ENCODE assay signal across 26 mouse cellular contexts in genomic region chr14:30856885-30857507, GRCm38 (mm10). TPM values are rescaled to one million over a fixed set of nuclear protein-coding genes. Genes with fewer than 3 reads are reported as not detected.
DNase-seq lines count a peak whose midpoint lies in the region; ATAC-seq and TF ChIP-seq lines count a peak whose summit lies in the region.
"Had no signal": no experiment of that assay in that cellular context is flagged by ENCODE, and none has a peak within 500 bp of the region (broad histone marks: within the 10 kb centered on the region; RNA-seq: fewer than 3 reads in every experiment).

No protein-coding gene starts in this region.

- intact Hi-C loops in gastrocnemius, adult 2 months (cut with DNase I): no loop called here

- 39% methylated on average over 10 of the region's 10 CpGs for WGBS in cerebellum, adult 2 months
- 58% methylated on average over 10 of the region's 10 CpGs for WGBS in intestine, embryonic 16.5 days
- WGBS in neural tube, embryonic 15.5 days: 87% methylated on average over 10 of the region's 10 CpGs
- 88% methylated on average over 10 of the region's 10 CpGs for WGBS in forebrain, embryonic 13.5 days

- peaks cover 2% of the 10 kb centered on the region; the same call in 1 of the 2 replicates for H3K27me3 ChIP-seq in G1E (ENCODE audit: insufficient read depth, low read length)
- H3K27me3 ChIP-seq in cerebellum, adult 2 months (ENCODE audit: control insufficient read depth, insufficient read depth, low read length): no peaks in the 10 kb centered on the region
- H3K27me3 ChIP-seq in intestine, embryonic 16.5 days (replicated peaks; ENCODE audit: control insufficient read depth, insufficient read depth, low read length): no peaks in the 10 kb centered on the region
- H3K27me3 ChIP-seq in neural tube, embryonic 15.5 days (replicated peaks): no peaks in the 10 kb centered on the region
- no peaks in the 10 kb centered on the region for H3K27me3 ChIP-seq in forebrain, embryonic 13.5 days
- H3K27me3 ChIP-seq: CH12.LX; embryonic facial prominence, embryonic 13.5 days; liver, embryonic 12.5 days; midbrain, embryonic 12.5 days had no signal

- peaks cover 12% of the 10 kb centered on the region for H3K4me1 ChIP-seq in G1E (ENCODE audit: insufficient read depth, low read depth, low read length)
- peaks cover 24% of the 10 kb centered on the region for H3K4me1 ChIP-seq in cerebellum, adult 2 months (ENCODE audit: control insufficient read depth, insufficient read depth, low read length)
- peaks cover 8% of the 10 kb centered on the region for H3K4me1 ChIP-seq in intestine, embryonic 16.5 days (ENCODE audit: control insufficient read depth, insufficient read depth, low read length)
- H3K4me1 ChIP-seq in neural tube, embryonic 15.5 days: no peaks in the 10 kb centered on the region
- no peaks in the 10 kb centered on the region for H3K4me1 ChIP-seq in forebrain, embryonic 13.5 days
- H3K4me1 ChIP-seq: midbrain, embryonic 12.5 days had no signal

- no peak overlapping the region for H3K4me3 ChIP-seq in gastrocnemius, adult 2 months
- H3K4me3 ChIP-seq in G1E (ENCODE audit: low read depth, low read length): no peak overlapping the region
- no peak overlapping the region for H3K4me3 ChIP-seq in cerebellum, adult 2 months (replicated peaks; ENCODE audit: insufficient read depth, low read depth, low read length)
- H3K4me3 ChIP-seq in intestine, embryonic 16.5 days (ENCODE audit: low read length): no peak overlapping the region
- H3K4me3 ChIP-seq in neural tube, embryonic 15.5 days (replicated peaks): no peak overlapping the region
- no peak overlapping the region for H3K4me3 ChIP-seq in forebrain, embryonic 13.5 days
- H3K4me3 ChIP-seq: embryonic facial prominence, embryonic 13.5 days; heart, adult 2 months; liver, embryonic 12.5 days; midbrain, embryonic 12.5 days had no signal

- H3K9ac ChIP-seq in intestine, embryonic 16.5 days (ENCODE audit: low read depth, low read length): no peak overlapping the region
- H3K9ac ChIP-seq in neural tube, embryonic 15.5 days (replicated peaks): no peak overlapping the region
- no peak overlapping the region for H3K9ac ChIP-seq in forebrain, embryonic 13.5 days
- H3K9ac ChIP-seq: embryonic facial prominence, embryonic 13.5 days; liver, embryonic 12.5 days; lung, embryonic 14.5 days; midbrain, embryonic 12.5 days had no signal

- DNase-seq in gastrocnemius, adult 2 months: no peak
- DNase-seq in gastrocnemius, adult 8-10 months (ENCODE audit: low spot score in 2 of 2): no peak
- DNase-seq in G1E (ENCODE audit: low spot score): no peak
- peak; percentile 60 to 81 for DNase-seq in cerebellum, adult 2 months
- DNase-seq in kidney, adult 9 months: no peak
- DNase-seq: heart, adult 2 months; heart, postnatal 36 days; kidney, adult 2 months; kidney, postnatal 14 days; layer of hippocampus, adult 9-11 months; lung, embryonic 14.5 days; thymus, adult 18-20 months; thymus, postnatal 4 days had no signal

- TF ChIP-seq CTCF in gastrocnemius, adult 2 months (IDR thresholded peaks at IDR 0.05): no peak
- TF ChIP-seq CTCF in G1E (IDR thresholded peaks at IDR 0.05; ENCODE audit: low read depth, low read length): no peak
- no peak for TF ChIP-seq CTCF in cerebellum, adult 2 months (IDR thresholded peaks at IDR 0.05; ENCODE audit: borderline replicate concordance, insufficient read depth, low read depth, low read length)

- H3K36me3 ChIP-seq in G1E (replicated peaks): peaks cover 12% of the 10 kb centered on the region
- no peaks in the 10 kb centered on the region for H3K36me3 ChIP-seq in intestine, embryonic 16.5 days (ENCODE audit: control insufficient read depth, insufficient read depth, low read length)
- no peaks in the 10 kb centered on the region for H3K36me3 ChIP-seq in neural tube, embryonic 15.5 days
- H3K36me3 ChIP-seq in forebrain, embryonic 13.5 days (ENCODE audit: poor library complexity, severe bottlenecking): no peaks in the 10 kb centered on the region
- H3K36me3 ChIP-seq: liver, embryonic 12.5 days had no signal

- H3K27ac ChIP-seq in gastrocnemius, adult 2 months: 0 out of 2 replicates have a peak overlapping the region, but pooled peaks have one; percentile 12
- peak overlapping the region; percentile 78 for H3K27ac ChIP-seq in cerebellum, adult 2 months (ENCODE audit: insufficient read depth, low read length)
- H3K27ac ChIP-seq in intestine, embryonic 16.5 days (ENCODE audit: low read length): no peak overlapping the region
- no peak overlapping the region for H3K27ac ChIP-seq in neural tube, embryonic 15.5 days (replicated peaks)
- no peak overlapping the region for H3K27ac ChIP-seq in forebrain, embryonic 13.5 days
- H3K27ac ChIP-seq: embryonic facial prominence, embryonic 13.5 days; heart, adult 2 months; hindbrain, postnatal 0 days; liver, embryonic 12.5 days; midbrain, embryonic 12.5 days had no signal

- no peak overlapping the region for H3K4me2 ChIP-seq in intestine, embryonic 16.5 days (ENCODE audit: low read depth, low read length)
- no peak overlapping the region for H3K4me2 ChIP-seq in neural tube, embryonic 15.5 days
- no peak overlapping the region for H3K4me2 ChIP-seq in forebrain, embryonic 13.5 days
- H3K4me2 ChIP-seq: embryonic facial prominence, embryonic 13.5 days; liver, embryonic 12.5 days; lung, embryonic 14.5 days; midbrain, embryonic 12.5 days had no signal

- no peaks in the 10 kb centered on the region for H3K9me3 ChIP-seq in G1E (replicated peaks)
- H3K9me3 ChIP-seq in intestine, embryonic 16.5 days (ENCODE audit: control insufficient read depth, low read length): no peaks in the 10 kb centered on the region
- no peaks in the 10 kb centered on the region for H3K9me3 ChIP-seq in neural tube, embryonic 15.5 days (replicated peaks)
- H3K9me3 ChIP-seq in forebrain, embryonic 13.5 days (replicated peaks): no peaks in the 10 kb centered on the region
- H3K9me3 ChIP-seq: embryonic facial prominence, embryonic 13.5 days; liver, embryonic 12.5 days; midbrain, embryonic 12.5 days had no signal

- no peak for TF ChIP-seq POLR2A in cerebellum, adult 2 months (IDR thresholded peaks at IDR 0.05; ENCODE audit: borderline replicate concordance, insufficient read depth, low read length)

- ATAC-seq in G1E (ENCODE audit: extremely low read depth, insufficient number of reproducible peaks, low FRiP score, poor library complexity, severe bottlenecking): peak; percentile 58; the same call in 1 of the 2 replicates
- peak; percentile 52 for ATAC-seq in intestine, embryonic 16.5 days
- no peak for ATAC-seq in neural tube, embryonic 15.5 days (ENCODE audit: low FRiP score)
- no peak for ATAC-seq in forebrain, embryonic 13.5 days
- ATAC-seq: forebrain, embryonic 16.5 days; hindbrain, postnatal 0 days; liver, embryonic 12.5 days had no signal

RNA-seq across cellular contexts. Expression of gene Mustn1, which starts 22.0 kb away (rescaled TPM):
- 10 to 100 TPM; 53.6 to 65.4 TPM for total RNA-seq in gastrocnemius, adult 2 months (2021)
- total RNA-seq in gastrocnemius, adult 8-10 months (2022): 100 to 1,000 TPM in 1 of 4 experiments, 10 to 100 TPM in 3; 54.5 to 111 (median 61.6) TPM
- 1.2 TPM in 1 of 2 replicates, not detected in the other for total RNA-seq in G1E (2014; fragmentation: Nextera tagmentation)
- total RNA-seq in G1E (2017): 0.38 and 0.64 TPM in 2 replicates
- 0.06 and 0.20 TPM in 2 replicates for polyA plus RNA-seq in G1E (2012)
- 1.9 and 2.4 TPM in 2 replicates for polyA plus RNA-seq in cerebellum, adult 2 months (2012; rRNA removed)
- polyA plus RNA-seq in intestine, embryonic 16.5 days (2015; fragmentation: Nextera tagmentation; extraction: Ambion mirVana): 8.8 and 10.6 TPM in 2 replicates
- 3.0 TPM in 2 replicates for polyA plus RNA-seq in neural tube, embryonic 15.5 days (2015; fragmentation: Nextera tagmentation; extraction: Ambion mirVana)
- polyA plus RNA-seq in forebrain, embryonic 13.5 days (2015; fragmentation: Nextera tagmentation; extraction: Ambion mirVana): 0.44 and 0.47 TPM in 2 replicates
- total RNA-seq: monocyte, adult 5-6 weeks had no signal

RNA-seq across cellular contexts. Expression of gene Itih4, which starts 29.3 kb away (rescaled TPM):
- under 1 TPM; 0.11 to 0.13 TPM for total RNA-seq in gastrocnemius, adult 2 months (2021)
- total RNA-seq in gastrocnemius, adult 8-10 months (2022): under 1 TPM in 1 of 4 experiments, not detected in 3; 0.48 TPM
- total RNA-seq in G1E (2014; fragmentation: Nextera tagmentation) (not detected in 2 replicates), G1E (2017) (0.11 TPM in 1 of 2 replicates, not detected in the other)
- polyA plus RNA-seq in G1E (2012): not detected in 2 replicates
- 0.14 and 0.47 TPM in 2 replicates for polyA plus RNA-seq in cerebellum, adult 2 months (2012; rRNA removed)
- 1.0 and 3.1 TPM in 2 replicates for polyA plus RNA-seq in intestine, embryonic 16.5 days (2015; fragmentation: Nextera tagmentation; extraction: Ambion mirVana)
- polyA plus RNA-seq in neural tube, embryonic 15.5 days (2015; fragmentation: Nextera tagmentation; extraction: Ambion mirVana): 0.08 and 0.18 TPM in 2 replicates
- polyA plus RNA-seq in forebrain, embryonic 13.5 days (2015; fragmentation: Nextera tagmentation; extraction: Ambion mirVana): 0.16 TPM in 1 of 2 replicates, not detected in the other
- total RNA-seq: CH12.LX; megakaryocyte progenitor cell, adult 5-6 weeks; monocyte, adult 5-6 weeks had no signal
- polyA plus RNA-seq: embryonic facial prominence, embryonic 13.5 days; forebrain, embryonic 16.5 days; hindbrain, postnatal 0 days; limb, embryonic 11.5 days; lung, embryonic 14.5 days; midbrain, embryonic 12.5 days; neural tube, embryonic 11.5 days had no signal

RNA-seq across cellular contexts. Expression of gene Tmem110, which starts 31.6 kb away (rescaled TPM):
- 10 to 100 TPM in 1 of 2 experiments, 1 to 10 TPM in 1; 6.2 to 12.6 TPM for total RNA-seq in gastrocnemius, adult 2 months (2021)
- total RNA-seq in gastrocnemius, adult 8-10 months (2022): 10 to 100 TPM in 1 of 4 experiments, 1 to 10 TPM in 3; 6.3 to 10.6 (median 7.2) TPM
- total RNA-seq in G1E (2014; fragmentation: Nextera tagmentation) (12.2 and 12.5 TPM in 2 replicates), G1E (2017) (5.8 and 6.0 TPM in 2 replicates)
- polyA plus RNA-seq in G1E (2012): 14.5 and 14.6 TPM in 2 replicates
- 34.3 and 36.5 TPM in 2 replicates for polyA plus RNA-seq in cerebellum, adult 2 months (2012; rRNA removed)
- 18.6 and 20.6 TPM in 2 replicates for polyA plus RNA-seq in intestine, embryonic 16.5 days (2015; fragmentation: Nextera tagmentation; extraction: Ambion mirVana)
- 23.0 and 25.2 TPM in 2 replicates for polyA plus RNA-seq in neural tube, embryonic 15.5 days (2015; fragmentation: Nextera tagmentation; extraction: Ambion mirVana)
- polyA plus RNA-seq in forebrain, embryonic 13.5 days (2015; fragmentation: Nextera tagmentation; extraction: Ambion mirVana): 13.2 and 15.6 TPM in 2 replicates

Comparison
In these comparisons a context has a peak if more than half of its experiments do, and no peak if none do; other contexts are left out.
1. DNase-seq: peak in cerebellum, adult 2 months (2 of 2); none in gastrocnemius, adult 2 months (single experiment), gastrocnemius, adult 8-10 months (0 of 2), G1E (single experiment) and kidney, adult 9 months (single experiment).
2. H3K27ac ChIP-seq: peak in gastrocnemius, adult 2 months (single experiment) and cerebellum, adult 2 months (single experiment); none in intestine, embryonic 16.5 days (single experiment), neural tube, embryonic 15.5 days (single experiment) and forebrain, embryonic 13.5 days (single experiment).
3. ATAC-seq: peak in G1E (single experiment) and intestine, embryonic 16.5 days (single experiment); none in neural tube, embryonic 15.5 days (single experiment) and forebrain, embryonic 13.5 days (single experiment).